Mouse (Mus musculus) gastrocnemius, postnatal 36 days (tissue): ENCODE results near the gene Acvr1b. TPM values are rescaled to one million over a fixed set of nuclear protein-coding genes. Genes with fewer than 3 reads are reported as not detected.

Source experiments
- DNase-seq, 2 experiments: peaks; one replicate each; pipeline ENCODE4 v3.0.0; 2022
- intact Hi-C: fragments of 180-260 bp; cut with DNase I; formaldehyde crosslinking; loops from one replicate; pipeline ENCODE4 v1.15.1; 2025
- total RNA-seq, 2 experiments: library from RNA; stranded (reverse); gene quantifications; 2 replicates each; pipeline ENCODE4 v1.2.3; 2021

Gene Acvr1b
- total RNA-seq, 2 experiments from 2014 or later, result 32.4 to 36.5 TPM

GRCm38 (mm10) chr15:101194951-101195823 is 21.3 kb downstream of the Acvr1b start:
- intact Hi-C loops, result no loop called here

GRCm38 (mm10) chr15:101196079-101196795 is 22.4 kb downstream of the Acvr1b start:
- no peak for DNase-seq
- intact Hi-C loops, result no loop called here

More at GRCm38 (mm10) chr15:101194951-101195823, 21.3 kb downstream of the Acvr1b start:
- no peak for DNase-seq

- intact Hi-C loops, result no loop called here
- no peak for DNase-seq
These were observed 23.1 kb downstream of the Acvr1b start for GRCm38 (mm10) chr15:101196961-101197360.

GRCm38 (mm10) chr15:101197497-101198179 is 23.8 kb downstream of the Acvr1b start:
- DNase-seq, result no peak
- intact Hi-C loops, result no loop called here

GRCm38 (mm10) chr15:101198218-101198617 is 24.4 kb downstream of the Acvr1b start:
- intact Hi-C loops, result no loop called here
- DNase-seq, result peak in 1 of 2 experiments; percentile 57

- intact Hi-C loops, result no loop called here
- no peak for DNase-seq
These were observed 25.0 kb downstream of the Acvr1b start for GRCm38 (mm10) chr15:101198850-101199249.

- intact Hi-C loops, result loop anchor here (5.0 kb wide), 1 partner anchor 54 kb away; no protein-coding TSS in a partner anchor
- no peak for DNase-seq
These were observed 27.0 kb downstream of the Acvr1b start for GRCm38 (mm10) chr15:101200777-101201295.

- intact Hi-C loops, result loop anchor here (5.0 kb wide), 1 partner anchor 54 kb away; no protein-coding TSS in a partner anchor
- no peak for DNase-seq
These were observed 27.5 kb downstream of the Acvr1b start for GRCm38 (mm10) chr15:101201414-101201813.

GRCm38 (mm10) chr15:101203673-101204072 is 29.8 kb downstream of the Acvr1b start:
- DNase-seq, result no peak
- intact Hi-C loops, result loop anchor here (5.0 kb wide), 1 partner anchor 56 kb away; no protein-coding TSS in a partner anchor

GRCm38 (mm10) chr15:101204781-101205180 is 30.9 kb downstream of the Acvr1b start:
- intact Hi-C loops, result loop anchor here (5.0 kb wide), 1 partner anchor 57 kb away; no protein-coding TSS in a partner anchor

GRCm38 (mm10) chr15:101210228-101210627 is 36.4 kb downstream of the Acvr1b start:
- DNase-seq, result peak in 1 of 2 experiments; percentile 45
- intact Hi-C loops, result no loop called here

More at GRCm38 (mm10) chr15:101204781-101205180, 30.9 kb downstream of the Acvr1b start:
- DNase-seq, result no peak

GRCm38 (mm10) chr15:101210998-101211613 is 37.2 kb downstream of the Acvr1b start:
- intact Hi-C loops, result no loop called here
- no peak for DNase-seq

- intact Hi-C loops, result no loop called here
- peak in 1 of 2 experiments; percentile 58 for DNase-seq
These were observed 38.6 kb downstream of the Acvr1b start for GRCm38 (mm10) chr15:101212435-101212834.

GRCm38 (mm10) chr15:101215136-101215535 is 41.3 kb downstream of the Acvr1b start:
- DNase-seq, result no peak
- intact Hi-C loops, result no loop called here

- intact Hi-C loops, result no loop called here
- no peak for DNase-seq
These were observed 42.2 kb downstream of the Acvr1b start for GRCm38 (mm10) chr15:101216036-101216435.

GRCm38 (mm10) chr15:101220905-101221297 is 47.0 kb downstream of the Acvr1b start:
- DNase-seq, result no peak
- intact Hi-C loops, result loop anchor here (2.0 to 10.0 kb wide), 4 partner anchors 16 to 854 kb away; partner anchors contain the start of gene Eif4b

- intact Hi-C loops, result loop anchor here (2.0 to 10.0 kb wide), 4 partner anchors 15 to 853 kb away; partner anchors contain the start of gene Eif4b
- DNase-seq, result peak; percentile 87 to 89
These were observed 47.6 kb downstream of the Acvr1b start for GRCm38 (mm10) chr15:101221298-101222104.

- no peak for DNase-seq
- intact Hi-C loops, result loop anchor here (5.0 to 10.0 kb wide), 3 partner anchors 64 to 852 kb away; partner anchors contain the start of gene Eif4b
These were observed 49.1 kb downstream of the Acvr1b start for GRCm38 (mm10) chr15:101222897-101223482.
